Mouse (Mus musculus) left cerebral cortex, adult 8-10 months (tissue): ENCODE data around the gene Olfr597. TPM values are rescaled to one million over a fixed set of nuclear protein-coding genes. Genes with fewer than 3 reads are reported as not detected.
"Not testable (repeated sequence)": the region's sequence is repeated elsewhere in the genome, so short reads cannot be mapped to it uniquely, and the experiment has no call there.

Source experiments
- DNase-seq, 2 experiments: peaks; one replicate each; pipeline ENCODE4 v3.0.0; 2022; ENCODE audit warnings: low spot score in 2 of 2
- microRNA-seq, 2 experiments: library from miRNA; unstranded; fragments of <30 nt; microRNA quantifications; one replicate each; pipeline ENCODE4 v1.2.0; 2022
- total RNA-seq, 4 experiments: library from RNA; stranded (reverse); gene quantifications; 2 replicates each; pipeline ENCODE4 v1.2.4; 2022

The Olfr597 gene
- not detected for total RNA-seq

GRCm38 (mm10) chr7:103316015-103316414 lies at the start of gene Olfr597:
Gene Olfr597, plus strand, starts transcription at chr7:103316315.
- DNase-seq: not testable (repeated sequence)

DNA sequence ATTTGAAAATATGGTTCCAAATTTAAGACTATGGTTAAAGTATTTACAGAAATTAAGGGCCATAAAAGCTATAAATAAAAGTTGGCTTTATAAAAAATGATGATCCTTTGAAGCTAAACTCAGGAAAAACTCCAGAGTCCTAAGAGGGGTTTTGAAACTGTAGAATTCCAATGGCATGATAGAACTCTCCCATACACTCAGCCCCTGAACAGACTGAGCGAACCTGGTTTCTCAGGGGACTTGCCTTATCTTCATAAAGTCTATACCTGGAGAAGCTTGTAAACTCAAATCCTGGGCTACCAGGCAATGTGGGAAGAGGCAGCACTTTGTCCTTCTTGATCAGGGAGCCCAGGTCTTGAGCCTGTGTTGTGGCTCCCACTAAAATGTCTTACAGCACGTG lies 10.8 kb upstream of the Olfr597 start, which contains the start of gene Olfr596:
Gene Olfr596, plus strand, starts transcription at position 301 of the 400 bp plus-strand sequence.
- not testable (repeated sequence) for DNase-seq

GRCm38 (mm10) chr7:103323268-103323667 lies 7.2 kb downstream of the Olfr597 start, which contains the start of gene Olfr598:
Gene Olfr598, plus strand, starts transcription at chr7:103323568.
- DNase-seq: no peak

DNA sequence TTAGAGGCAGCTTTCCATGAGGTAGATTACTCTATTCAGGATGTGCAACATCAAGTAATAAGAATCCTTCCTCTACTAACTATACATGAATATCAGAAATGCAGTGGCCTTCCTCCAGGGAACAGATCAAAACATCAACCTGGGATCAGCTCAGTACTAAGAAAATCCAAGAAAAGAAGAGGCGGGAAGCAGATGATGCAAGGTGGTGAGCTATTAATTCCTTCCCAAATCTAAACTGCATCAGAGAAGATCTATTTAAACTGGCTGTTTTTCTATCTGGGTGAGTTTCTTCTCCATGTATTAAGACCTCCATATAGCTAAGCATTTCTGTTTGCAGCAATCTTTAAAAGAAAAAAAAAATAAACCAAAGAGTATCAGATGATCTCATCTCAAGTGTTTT lies 19.5 kb downstream of the Olfr597 start, which contains the start of gene Olfr599:
Gene Olfr599, plus strand, starts transcription at position 301 of the 400 bp plus-strand sequence.
- no peak for DNase-seq

DNA sequence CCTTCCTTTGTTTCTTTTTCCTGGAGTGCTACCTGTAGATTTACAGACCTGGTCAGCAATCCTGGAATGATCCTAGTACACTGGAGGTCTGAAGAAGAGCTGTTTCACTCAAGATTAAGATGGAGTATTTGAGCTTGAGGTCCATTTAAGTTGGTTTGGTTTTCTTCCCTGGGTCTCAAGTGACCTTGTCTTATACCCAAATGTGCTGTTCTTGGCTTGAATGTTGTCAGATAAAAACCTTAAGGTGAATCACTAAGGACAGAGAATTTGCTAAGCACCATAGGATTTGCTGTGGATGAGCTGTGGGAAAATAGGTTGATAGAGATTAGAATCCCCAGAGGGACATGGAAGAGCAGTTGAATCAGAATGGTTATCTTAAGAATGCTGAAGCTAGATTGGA lies 33.5 kb downstream of the Olfr597 start, which contains the start of gene Olfr600:
Gene Olfr600, minus strand, starts transcription at position 101 of the 400 bp plus-strand sequence.
- DNase-seq: no peak

DNA sequence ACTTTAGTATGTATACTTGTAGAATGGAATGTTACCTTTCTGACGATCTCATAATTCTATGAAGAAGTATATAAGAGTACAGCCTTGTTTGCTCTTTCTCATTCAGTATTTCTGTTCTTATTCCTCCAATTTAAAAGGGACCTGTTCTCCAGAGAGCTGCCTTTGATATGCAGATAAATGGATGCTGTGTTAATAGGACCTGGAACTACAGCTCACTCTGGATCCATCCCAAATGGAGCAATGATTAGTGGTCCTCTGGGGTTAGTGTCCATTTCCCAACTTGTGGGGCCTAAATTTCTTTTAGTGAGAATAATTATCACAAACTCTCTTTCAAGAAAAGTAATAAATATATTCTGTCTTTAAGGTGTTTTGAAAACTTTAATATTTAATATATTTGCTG lies 46.4 kb downstream of the Olfr597 start, which contains the start of gene Olfr601:
Gene Olfr601, minus strand, starts transcription at position 101 of the 400 bp plus-strand sequence.
- DNase-seq: no peak

Small RNA genes lying within 50 kb of the gene (microRNA-seq; reads per million reads assigned to microRNA genes)
- gene Gm23550: 0 reads per million in 2 experiments

Other genes with a start within 250 kb of the Olfr597 start
- not detected for gene Olfr584, start 234.4 kb upstream of the Olfr597 start, total RNA-seq
- not detected for gene Olfr585, start 218.6 kb upstream of the Olfr597 start, total RNA-seq
- not detected for gene Olfr586, start 190.7 kb upstream of the Olfr597 start, total RNA-seq
- not detected for gene Olfr588-ps1, start 175.4 kb upstream of the Olfr597 start, total RNA-seq
- gene Olfr589, start 160.0 kb upstream of the Olfr597 start, total RNA-seq: not detected
- gene Olfr591, start 138.0 kb upstream of the Olfr597 start, total RNA-seq: not detected
- gene Olfr592, start 131.5 kb upstream of the Olfr597 start, total RNA-seq: not detected
- not detected for gene Olfr593, start 104.5 kb upstream of the Olfr597 start, total RNA-seq
- not detected for gene Olfr594, start 99.3 kb upstream of the Olfr597 start, total RNA-seq
- not detected for gene Usp17ld, start 63.8 kb upstream of the Olfr597 start, total RNA-seq
- not detected for gene Olfr596, start 10.7 kb upstream of the Olfr597 start, total RNA-seq
- gene Olfr598, start 7.3 kb downstream of the Olfr597 start, total RNA-seq: not detected
- not detected for gene Olfr599, start 19.6 kb downstream of the Olfr597 start, total RNA-seq
- gene Olfr600, start 33.4 kb downstream of the Olfr597 start, total RNA-seq: not detected
- gene Olfr601, start 46.3 kb downstream of the Olfr597 start, total RNA-seq: not detected
- gene Olfr603, start 69.9 kb downstream of the Olfr597 start, total RNA-seq: not detected
- not detected for gene Usp17lc, start 98.8 kb downstream of the Olfr597 start, total RNA-seq
- not detected for gene Olfr605, start 129.1 kb downstream of the Olfr597 start, total RNA-seq
- gene Olfr606, start 132.7 kb downstream of the Olfr597 start, total RNA-seq: not detected
- not detected for gene Olfr607, start 147.8 kb downstream of the Olfr597 start, total RNA-seq
- not detected for gene Olfr608, start 153.6 kb downstream of the Olfr597 start, total RNA-seq
- not detected for gene Olfr609, start 181.7 kb downstream of the Olfr597 start, total RNA-seq
- not detected for gene Olfr610, start 195.8 kb downstream of the Olfr597 start, total RNA-seq
- not detected for gene Olfr611, start 204.5 kb downstream of the Olfr597 start, total RNA-seq
- gene Olfr612, start 226.4 kb downstream of the Olfr597 start, total RNA-seq: not detected
- not detected for gene Olfr613, start 231.8 kb downstream of the Olfr597 start, total RNA-seq
- gene Olfr615, start 239.8 kb downstream of the Olfr597 start, total RNA-seq: not detected